Mouse (Mus musculus): ENCODE results near the gene Hspa1a.

DNA sequence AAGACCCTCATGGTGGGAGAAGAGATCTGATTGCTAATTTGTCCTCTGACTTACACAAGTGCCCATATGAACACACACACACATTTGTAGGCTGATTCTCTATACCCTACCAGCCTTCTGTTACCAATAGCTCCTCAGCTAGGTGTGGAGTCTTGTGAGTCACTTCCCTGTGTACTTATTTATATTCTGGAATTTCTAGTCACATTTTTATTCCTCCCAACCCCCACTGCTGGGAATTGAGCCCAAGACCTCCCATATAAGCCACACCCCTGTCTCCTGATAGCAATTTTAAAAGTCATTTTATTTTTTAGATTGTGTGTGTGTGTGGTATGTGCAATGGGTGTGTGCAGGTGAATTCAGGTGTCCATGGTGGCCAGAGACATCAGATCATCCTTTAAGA is 27.6 kb downstream of the Hspa1a start:
- TF ChIP-seq CTCF (IDR thresholded peaks at IDR 0.05; ENCODE audit: low read depth, low read length): no peak
- no peak for TF ChIP-seq POLR2AphosphoS5 (IDR thresholded peaks at IDR 0.05; ENCODE audit: insufficient replicate concordance, low read depth, low read length)
- no peak for TF ChIP-seq GATA1 (IDR thresholded peaks at IDR 0.05; ENCODE audit: borderline replicate concordance, low read length)
